8 mouse cellular contexts compared by ENCODE assay signal in genomic region chr12:80131359-80132249, GRCm38 (mm10). TPM values are rescaled to one million over a fixed set of nuclear protein-coding genes. Genes with fewer than 3 reads are reported as not detected.
DNase-seq lines count a peak whose midpoint lies in the region; ATAC-seq and TF ChIP-seq lines count a peak whose summit lies in the region.

No protein-coding gene starts in this region.

- 0 out of 2 replicates have a peak, but pooled peaks have one; percentile 9 for ATAC-seq in forebrain, embryonic 12.5 days (ENCODE audit: low FRiP score)
- peak; percentile 8; the same call in 1 of the 2 replicates for ATAC-seq in neural tube, embryonic 13.5 days (ENCODE audit: low read depth)

- no peak for TF ChIP-seq CTCF in C2C12 (IDR thresholded peaks at IDR 0.05; ENCODE audit: control insufficient read depth, insufficient read depth, insufficient read length)

- no peaks in the 10 kb centered on the region for H3K9me3 ChIP-seq in forebrain, embryonic 12.5 days
- H3K9me3 ChIP-seq in limb, embryonic 10.5 days (replicated peaks), result no peaks in the 10 kb centered on the region
- no peaks in the 10 kb centered on the region for H3K9me3 ChIP-seq in neural tube, embryonic 13.5 days

- DNase-seq in gastrocnemius, adult 18-20 months (ENCODE audit: low spot score), result peak; percentile 26
- no peak for DNase-seq in gastrocnemius, adult 8-10 months (ENCODE audit: low spot score in 2 of 2)
- no peak for DNase-seq in limb, embryonic 10.5 days (ENCODE audit: low spot score)
- no peak for DNase-seq in c-Kit-positive CD71-positive TER-119-positive erythroid progenitor cells, embryonic 14.5 days (ENCODE audit: low spot score)
- no peak for DNase-seq in adrenal gland, postnatal 36 days

- H3K4me1 ChIP-seq in forebrain, embryonic 12.5 days, result peaks cover 36% of the 10 kb centered on the region
- H3K4me1 ChIP-seq in limb, embryonic 10.5 days, result peaks cover 43% of the 10 kb centered on the region
- H3K4me1 ChIP-seq in neural tube, embryonic 13.5 days (replicated peaks), result peaks cover 32% of the 10 kb centered on the region

- H3ac ChIP-seq in C2C12 (ENCODE audit: control insufficient read depth, insufficient read length, low read depth), result no peak overlapping the region

- H3K79me3 ChIP-seq in C2C12 (ENCODE audit: low read depth), result peaks cover 1% of the 10 kb centered on the region

- no peaks in the 10 kb centered on the region for H3K27me3 ChIP-seq in C2C12 (ENCODE audit: control insufficient read depth, insufficient read depth, insufficient read length)
- H3K27me3 ChIP-seq in forebrain, embryonic 12.5 days, result no peaks in the 10 kb centered on the region
- no peaks in the 10 kb centered on the region for H3K27me3 ChIP-seq in limb, embryonic 10.5 days (ENCODE audit: low read depth, poor library complexity, severe bottlenecking)
- no peaks in the 10 kb centered on the region for H3K27me3 ChIP-seq in neural tube, embryonic 13.5 days

- H3K4me3 ChIP-seq in C2C12 (ENCODE audit: insufficient read depth, poor library complexity, severe bottlenecking), result peak overlapping the region; percentile 30
- H3K4me3 ChIP-seq in forebrain, embryonic 12.5 days (replicated peaks), result peak overlapping the region; percentile 56
- H3K4me3 ChIP-seq in limb, embryonic 10.5 days, result peak overlapping the region; percentile 65
- H3K4me3 ChIP-seq in neural tube, embryonic 13.5 days, result peak overlapping the region; percentile 62

- peak overlapping the region; percentile 94 for H3K27ac ChIP-seq in forebrain, embryonic 12.5 days
- H3K27ac ChIP-seq in limb, embryonic 10.5 days, result peak overlapping the region; percentile 99
- H3K27ac ChIP-seq in neural tube, embryonic 13.5 days (replicated peaks), result peak overlapping the region; percentile 97

- H3K36me3 ChIP-seq in C2C12 (ENCODE audit: control insufficient read depth, insufficient read depth), result no peaks in the 10 kb centered on the region
- H3K36me3 ChIP-seq in forebrain, embryonic 12.5 days (replicated peaks), result no peaks in the 10 kb centered on the region
- peaks cover 9% of the 10 kb centered on the region for H3K36me3 ChIP-seq in limb, embryonic 10.5 days
- H3K36me3 ChIP-seq in neural tube, embryonic 13.5 days, result no peaks in the 10 kb centered on the region

- WGBS in forebrain, embryonic 12.5 days, result 56% methylated on average over 17 of the region's 17 CpGs
- WGBS in limb, embryonic 10.5 days, result 66% methylated on average over 17 of the region's 17 CpGs
- WGBS in neural tube, embryonic 13.5 days, result 56% methylated on average over 17 of the region's 17 CpGs

- peak overlapping the region; percentile 73 for H3K9ac ChIP-seq in forebrain, embryonic 12.5 days
- peak overlapping the region; percentile 97 for H3K9ac ChIP-seq in neural tube, embryonic 13.5 days

- H3K79me2 ChIP-seq in C2C12 (ENCODE audit: control insufficient read depth, insufficient read depth), result no peaks in the 10 kb centered on the region

- peak overlapping the region; percentile 60 for H3K4me2 ChIP-seq in forebrain, embryonic 12.5 days
- H3K4me2 ChIP-seq in neural tube, embryonic 13.5 days, result peak overlapping the region; percentile 79

TF ChIP-seq in C2C12, 6 proteins besides CTCF, POLR2A, EP300 and RAD21:
- TF ChIP-seq USF1 (IDR thresholded peaks at IDR 0.05; ENCODE audit: low read depth) (no peak), FOSL1 (IDR thresholded peaks at IDR 0.05; ENCODE audit: insufficient read depth, low read length, poor library complexity, severe bottlenecking) (no peak), MAX (IDR thresholded peaks at IDR 0.05) (no peak), MYOD1 (IDR thresholded peaks at IDR 0.05; ENCODE audit: control insufficient read depth, insufficient read length, low read depth) (no peak), MYOG (IDR thresholded peaks at IDR 0.05; ENCODE audit: control insufficient read depth, extremely low read depth, insufficient read length) (no peak), CEBPB (IDR thresholded peaks at IDR 0.05; ENCODE audit: low read depth) (no peak)

RNA-seq across cellular contexts. Expression of gene Zfp36l1, which starts 18.8 kb away (rescaled TPM):
- total RNA-seq in gastrocnemius, adult 18-20 months (2021), result 10 to 100 TPM; 20.1 to 34.4 TPM
- 10 to 100 TPM; 25.2 to 28.9 (median 27.2) TPM for total RNA-seq in gastrocnemius, adult 8-10 months (2022)
- 4.7 TPM for polyA plus RNA-seq in C2C12 (2012; fragmentation: generic; extraction: Trizol)
- polyA plus RNA-seq in forebrain, embryonic 12.5 days (2016; fragmentation: Nextera tagmentation; extraction: Ambion mirVana), result 91.5 and 96.5 TPM in 2 replicates
- 88.4 and 96.4 TPM in 2 replicates for polyA plus RNA-seq in limb, embryonic 10.5 days (2016; fragmentation: Nextera tagmentation; extraction: Ambion mirVana)
- 49.6 and 57.4 TPM in 2 replicates for polyA plus RNA-seq in neural tube, embryonic 13.5 days (2015; fragmentation: Nextera tagmentation; extraction: Ambion mirVana)
- total RNA-seq in adrenal gland, postnatal 36 days (2021), result 100 to 1,000 TPM; 230 to 283 TPM
